Mouse (Mus musculus): Measurements from ENCODE around the gene Cdh6.

Cdh6 gene

GRCm38 (mm10) chr15:13173071-13173778 lies at the start of gene Cdh6:
Gene Cdh6 (minus strand): TSS chr15:13173675.
- peak; percentile 30 to 62 for DNase-seq

- DNase-seq = no peak
These were observed 46.4 kb upstream of the Cdh6 start for GRCm38 (mm10) chr15:13219727-13220454.

- no peak for DNase-seq
These were observed 44.3 kb upstream of the Cdh6 start for GRCm38 (mm10) chr15:13217800-13218199.

DNA sequence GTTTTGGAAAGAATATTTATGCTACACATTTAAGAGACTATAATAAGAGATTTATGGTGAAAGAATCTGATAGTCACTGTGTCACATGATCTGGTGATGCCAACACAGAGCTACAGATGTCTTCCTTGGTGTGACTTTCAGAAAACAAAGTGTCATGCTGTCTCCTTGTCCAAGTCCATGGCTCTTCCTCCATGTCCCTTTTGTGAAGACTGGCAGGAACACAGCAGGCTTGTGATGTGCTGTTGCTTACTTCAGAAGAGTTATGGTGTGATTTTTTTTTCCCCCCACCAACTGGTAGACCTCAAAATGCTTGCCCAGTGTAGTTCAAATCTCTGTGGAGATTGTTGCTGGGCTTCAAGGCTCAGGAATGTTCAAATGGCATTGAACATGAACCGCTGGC lies 43.7 kb upstream of the Cdh6 start:
- DNase-seq = no peak

DNA sequence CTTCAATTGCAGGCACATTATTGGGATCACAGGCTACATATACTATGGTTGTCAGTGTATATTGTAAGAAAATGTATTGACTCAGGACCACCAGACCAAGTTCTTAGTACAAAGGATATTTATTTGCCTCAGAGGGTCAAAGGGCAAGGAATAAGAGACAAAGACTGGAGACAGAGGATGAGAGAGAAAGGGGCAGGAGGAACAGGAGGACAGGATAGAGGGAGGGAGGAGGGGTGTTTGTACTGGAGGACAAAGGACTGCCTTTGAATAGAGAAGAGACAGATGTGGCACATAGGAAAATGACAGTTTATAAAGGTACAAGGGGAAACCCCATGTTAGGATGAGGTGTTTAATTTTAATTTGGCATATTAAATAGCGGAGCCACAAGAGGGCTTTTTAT lies 39.5 kb upstream of the Cdh6 start:
- DNase-seq = no peak

GRCm38 (mm10) chr15:13212027-13212685 lies 38.7 kb upstream of the Cdh6 start:
- DNase-seq = no peak

GRCm38 (mm10) chr15:13210186-13210585 lies 36.7 kb upstream of the Cdh6 start:
- no peak for DNase-seq

GRCm38 (mm10) chr15:13208716-13209115 lies 35.2 kb upstream of the Cdh6 start:
- no peak for DNase-seq

GRCm38 (mm10) chr15:13196237-13196636 lies 22.8 kb upstream of the Cdh6 start:
- DNase-seq = no peak

- no peak for DNase-seq
These were observed 20.6 kb upstream of the Cdh6 start for GRCm38 (mm10) chr15:13194048-13194447.

GRCm38 (mm10) chr15:13193076-13193475 lies 19.6 kb upstream of the Cdh6 start:
- no peak for DNase-seq

- DNase-seq = no peak
These were observed 10.2 kb upstream of the Cdh6 start for GRCm38 (mm10) chr15:13183661-13184060.

GRCm38 (mm10) chr15:13181430-13181829 lies 8.0 kb upstream of the Cdh6 start:
- no peak for DNase-seq

DNA sequence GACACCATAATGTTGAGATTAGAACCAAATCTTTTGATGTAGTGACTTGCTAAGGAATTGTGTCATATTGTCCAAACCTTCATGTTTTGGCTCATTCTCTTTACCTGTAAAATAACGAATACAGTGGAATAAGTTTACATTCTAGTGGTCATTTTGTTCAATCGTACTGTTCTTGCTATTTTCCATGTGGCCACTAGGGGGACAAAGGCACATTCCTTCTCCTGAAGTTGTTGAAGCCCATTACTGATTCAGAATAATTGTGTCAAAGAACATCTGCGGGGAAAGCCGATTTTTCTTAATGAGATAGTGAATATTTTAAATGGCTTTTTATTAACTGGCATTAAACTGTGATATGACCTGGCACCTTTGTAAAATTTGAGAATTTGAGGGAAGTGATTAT lies 7.5 kb upstream of the Cdh6 start:
- DNase-seq = no peak

DNA sequence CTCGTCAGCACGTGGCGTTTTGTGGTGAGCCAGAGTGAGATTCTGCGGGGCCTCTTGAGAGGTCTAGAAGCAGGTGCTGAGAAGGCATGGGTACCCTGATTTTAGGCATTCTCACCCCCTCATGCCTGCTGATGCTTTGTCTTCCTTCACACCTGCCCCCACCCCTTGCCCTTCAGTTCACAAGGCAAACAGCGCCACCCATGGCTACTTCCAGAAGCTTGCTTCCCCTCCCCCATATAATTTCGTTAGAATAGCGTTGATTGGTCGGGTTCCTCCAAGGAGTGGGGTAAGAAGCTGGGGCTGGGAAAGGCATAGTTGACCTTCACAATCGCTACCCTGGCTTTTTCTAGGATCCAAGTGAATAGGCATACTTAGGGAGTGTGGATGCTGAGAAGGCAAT lies 2.5 kb upstream of the Cdh6 start:
- DNase-seq = no peak

DNA sequence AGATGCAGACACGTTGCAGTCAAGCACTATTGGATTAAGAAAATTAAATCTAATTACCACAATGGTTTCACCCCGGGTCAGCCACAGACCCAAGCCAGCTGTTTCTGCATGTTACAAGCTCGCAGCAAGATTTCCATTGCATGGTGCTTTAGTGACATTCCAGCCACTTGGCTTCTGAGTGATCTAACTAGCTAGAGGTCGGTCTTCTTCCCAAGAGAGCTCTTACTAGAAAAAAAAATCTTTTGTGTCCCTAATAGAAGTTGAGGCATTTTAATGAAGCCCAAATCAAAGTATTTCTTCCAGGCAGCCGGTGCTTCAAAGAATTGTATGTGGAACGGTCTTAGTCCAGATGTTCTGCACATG lies 1.1 kb upstream of the Cdh6 start:
- no peak for DNase-seq

DNA sequence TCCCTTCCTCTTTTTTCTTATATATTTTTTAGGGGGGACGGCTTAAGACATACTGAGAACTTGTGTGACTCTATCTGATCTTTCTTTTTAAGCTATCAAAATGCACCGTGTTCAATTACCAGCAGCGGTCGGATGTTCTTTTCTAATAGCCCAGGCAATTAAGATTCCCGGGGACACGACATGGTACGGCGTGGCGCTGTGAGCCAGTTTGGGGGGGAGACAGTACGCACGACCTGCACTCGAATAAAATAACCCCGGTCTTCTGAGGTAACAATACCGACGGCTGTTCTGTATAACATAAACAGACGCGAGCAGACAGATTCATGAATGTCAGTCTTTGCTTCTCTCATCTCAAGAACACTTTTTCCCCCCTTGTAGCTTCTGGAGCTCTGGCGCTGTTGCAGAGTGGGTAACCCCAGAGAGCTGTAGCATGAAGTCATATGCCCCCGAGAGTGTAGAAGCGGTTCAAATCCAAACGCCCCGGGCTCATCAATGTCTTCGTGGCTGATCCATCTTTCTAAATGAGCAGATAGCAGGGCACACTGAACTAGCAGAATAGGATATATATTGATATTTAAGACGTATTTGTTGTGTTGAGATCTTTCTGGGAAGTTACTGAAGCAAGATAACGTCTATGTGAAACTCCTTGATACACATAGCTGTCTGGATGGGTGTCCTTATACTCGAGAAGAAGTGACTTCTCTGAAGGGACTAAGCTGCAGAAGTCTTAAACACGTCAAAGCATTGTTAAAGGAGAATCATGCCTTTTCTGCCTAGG lies 554 bp upstream of the Cdh6 start:
- no peak for DNase-seq

GRCm38 (mm10) chr15:13172365-13173070 lies 957 bp downstream of the Cdh6 start:
- no peak for DNase-seq

DNA sequence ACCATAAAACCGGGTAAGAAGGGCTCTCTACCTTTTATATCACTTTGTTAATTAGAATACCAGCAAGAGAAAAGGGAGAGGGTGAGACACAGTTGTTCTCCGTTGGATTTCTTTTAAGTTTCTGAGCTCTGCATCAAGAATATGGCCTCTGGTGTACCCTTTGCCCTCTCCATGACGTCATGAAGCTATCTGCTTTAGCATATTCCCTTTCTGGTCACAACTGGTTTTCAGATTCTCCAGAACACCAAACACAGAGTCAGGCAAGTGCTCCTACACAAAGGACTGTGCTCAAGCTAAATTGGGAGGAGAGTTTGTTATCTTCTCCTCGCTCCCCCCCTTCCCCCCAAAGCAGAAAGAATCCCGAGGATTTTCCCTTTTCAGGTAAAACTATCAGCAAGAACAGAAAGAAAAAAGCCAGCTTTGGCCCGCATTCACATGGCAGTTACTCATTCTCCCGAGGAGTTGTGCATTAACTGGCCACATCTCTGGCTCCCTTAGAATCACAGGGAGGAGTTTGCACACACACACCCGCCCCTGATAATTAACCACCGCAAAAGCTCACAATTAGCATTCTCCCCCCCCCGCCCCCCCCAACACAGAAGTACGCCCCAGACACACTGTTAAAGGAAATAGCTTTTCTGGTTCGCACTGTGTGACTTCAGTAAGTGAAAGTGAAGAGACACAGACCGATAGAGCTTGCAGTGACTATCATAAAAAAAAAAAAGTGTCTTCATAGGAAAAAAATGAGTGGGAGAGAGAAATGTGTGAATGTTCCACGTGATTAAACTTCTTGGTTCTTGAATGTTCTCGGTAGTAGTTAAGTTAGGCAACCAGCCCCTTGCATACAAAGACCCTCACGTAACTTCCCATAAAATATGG lies 1.8 kb downstream of the Cdh6 start:
- peak; percentile 71 to 80 for DNase-seq

DNA sequence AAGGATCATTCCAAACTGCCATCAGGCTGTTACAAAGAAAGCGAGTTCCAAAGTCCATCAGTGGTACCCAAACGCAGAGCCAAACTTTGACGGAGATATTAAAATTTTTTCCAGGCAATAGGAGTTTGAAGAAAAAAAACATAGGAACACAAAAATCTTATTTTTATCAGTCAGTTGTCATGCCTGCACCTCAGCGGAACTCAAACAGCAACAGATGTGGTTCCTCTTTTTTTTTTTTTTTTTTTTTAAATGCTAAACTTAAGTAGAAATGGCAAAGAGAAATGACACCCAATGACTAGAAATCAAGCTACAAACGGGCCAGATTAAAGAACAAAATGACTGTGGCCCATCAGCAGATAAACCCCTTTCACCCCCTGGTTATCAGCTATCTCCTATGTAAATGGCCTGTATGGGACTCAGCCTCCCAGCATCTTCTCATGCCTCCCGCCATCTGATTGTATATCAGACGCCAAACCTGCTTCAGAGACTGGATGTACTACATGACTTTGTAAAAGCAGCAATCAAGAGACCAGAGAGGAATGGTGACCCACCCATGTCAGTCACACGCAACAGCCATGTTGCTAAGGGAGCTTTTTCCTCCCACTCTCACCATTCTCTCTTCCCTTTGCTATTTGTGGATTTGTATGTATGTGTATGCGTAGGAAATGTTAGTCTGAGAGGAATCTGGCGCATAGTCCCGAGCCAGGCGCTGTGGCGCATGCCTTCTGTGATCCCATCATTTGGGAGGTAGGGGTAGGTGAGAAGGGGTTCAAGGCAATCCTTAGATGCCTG lies 8.2 kb downstream of the Cdh6 start:
- no peak for DNase-seq

DNA sequence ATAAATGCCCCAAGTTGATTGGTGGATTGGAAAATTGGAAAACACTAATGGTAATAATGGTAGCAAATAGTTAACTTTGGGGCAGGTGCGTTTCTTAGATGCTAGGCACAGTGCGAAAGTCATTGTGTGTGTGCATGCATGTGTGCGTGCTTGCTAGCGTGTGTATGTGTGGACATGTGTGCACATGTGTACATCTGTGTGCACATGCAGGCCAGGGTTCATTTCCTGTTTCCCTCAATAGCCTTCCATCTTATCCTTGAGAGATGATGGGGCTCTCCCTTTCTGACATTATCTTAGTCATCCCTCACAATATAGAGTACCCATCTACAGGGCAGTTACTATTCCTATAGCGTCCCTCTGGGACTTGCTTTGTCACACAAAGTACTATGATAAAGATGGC lies 17.7 kb downstream of the Cdh6 start:
- no peak for DNase-seq
